Mouse (Mus musculus) spleen, adult 2 months (tissue): ENCODE measurements around the gene Usp24.

Experiments used
- CTCF ChIP-seq: fragments of 200-500 bp; IDR thresholded peaks from 2 replicates; pipeline ENCODE4 v1.5.1; 2011; ENCODE audit warnings: mild to moderate bottlenecking, inconsistent platforms; ENCODE audit not compliant: insufficient read depth, insufficient read length, insufficient replicate concordance; ENCODE audit errors: extremely low read depth
- POLR2A ChIP-seq: fragments of 200-500 bp; IDR thresholded peaks from 2 replicates; pipeline ENCODE4 v1.6.1; 2011; ENCODE audit warnings: low read depth, low read length, inconsistent platforms

GRCm38 (mm10) chr4:106483831-106484230 is 167.8 kb downstream of the Usp24 start:
- TF ChIP-seq CTCF (no peak), POLR2A (no peak)
